Mouse (Mus musculus): Measurements from ENCODE around the gene Dnah10. TPM values are rescaled to one million over a fixed set of nuclear protein-coding genes. Genes with fewer than 3 reads are reported as not detected.
"Not testable (repeated sequence)": the region's sequence is repeated elsewhere in the genome, so short reads cannot be mapped to it uniquely, and the experiment has no call there.

Gene Dnah10
- total RNA-seq (2015) (not detected in 2 replicates), total RNA-seq (2017) (0.04 TPM in 1 of 2 replicates, not detected in the other)

GRCm38 (mm10) chr5:124724997-124725396 lies at the start of gene Dnah10:
Gene Dnah10 (plus strand): TSS chr5:124725085.
- ATAC-seq (ENCODE audit: poor library complexity, severe bottlenecking): no peak

GRCm38 (mm10) chr5:124713741-124714140 lies 11.1 kb upstream of the Dnah10 start:
- ATAC-seq (ENCODE audit: poor library complexity, severe bottlenecking): no peak

GRCm38 (mm10) chr5:124715135-124715534 lies 9.8 kb upstream of the Dnah10 start:
- no peak for ATAC-seq (ENCODE audit: poor library complexity, severe bottlenecking)

- ATAC-seq (ENCODE audit: poor library complexity, severe bottlenecking): no peak
Measured at GRCm38 (mm10) chr5:124717969-124718368, 6.9 kb upstream of the Dnah10 start.

GRCm38 (mm10) chr5:124718396-124718795 lies 6.5 kb upstream of the Dnah10 start:
- no peak for ATAC-seq (ENCODE audit: poor library complexity, severe bottlenecking)

- no peak for ATAC-seq (ENCODE audit: poor library complexity, severe bottlenecking)
Measured at GRCm38 (mm10) chr5:124723125-124723524, 1.8 kb upstream of the Dnah10 start.

- no peak for ATAC-seq (ENCODE audit: poor library complexity, severe bottlenecking)
Measured at GRCm38 (mm10) chr5:124729662-124730206, 4.8 kb downstream of the Dnah10 start.

- no peak for ATAC-seq (ENCODE audit: poor library complexity, severe bottlenecking)
Measured at GRCm38 (mm10) chr5:124733961-124734360, 9.1 kb downstream of the Dnah10 start.

- ATAC-seq (ENCODE audit: poor library complexity, severe bottlenecking): no peak
Measured at GRCm38 (mm10) chr5:124741898-124742599, 17.2 kb downstream of the Dnah10 start.

GRCm38 (mm10) chr5:124743841-124744240 lies 19.0 kb downstream of the Dnah10 start:
- ATAC-seq (ENCODE audit: poor library complexity, severe bottlenecking): no peak

GRCm38 (mm10) chr5:124746220-124746619 lies 21.3 kb downstream of the Dnah10 start:
- ATAC-seq (ENCODE audit: poor library complexity, severe bottlenecking): no peak

- ATAC-seq (ENCODE audit: poor library complexity, severe bottlenecking): no peak
Measured at GRCm38 (mm10) chr5:124748296-124748695, 23.4 kb downstream of the Dnah10 start.

GRCm38 (mm10) chr5:124751656-124752055 lies 26.8 kb downstream of the Dnah10 start:
- no peak for ATAC-seq (ENCODE audit: poor library complexity, severe bottlenecking)

GRCm38 (mm10) chr5:124761011-124761410 lies 36.1 kb downstream of the Dnah10 start:
- no peak for ATAC-seq (ENCODE audit: poor library complexity, severe bottlenecking)

- ATAC-seq (ENCODE audit: poor library complexity, severe bottlenecking): no peak
Measured at GRCm38 (mm10) chr5:124761787-124762186, 36.9 kb downstream of the Dnah10 start.

GRCm38 (mm10) chr5:124774552-124774951 lies 49.7 kb downstream of the Dnah10 start:
- no peak for ATAC-seq (ENCODE audit: poor library complexity, severe bottlenecking)

GRCm38 (mm10) chr5:124776289-124776688 lies 51.4 kb downstream of the Dnah10 start:
- not testable (repeated sequence) for ATAC-seq (ENCODE audit: poor library complexity, severe bottlenecking)

- ATAC-seq (ENCODE audit: poor library complexity, severe bottlenecking): no peak
Measured at GRCm38 (mm10) chr5:124777178-124777709, 52.4 kb downstream of the Dnah10 start.

GRCm38 (mm10) chr5:124779926-124780325 lies 55.0 kb downstream of the Dnah10 start:
- no peak for ATAC-seq (ENCODE audit: poor library complexity, severe bottlenecking)

GRCm38 (mm10) chr5:124781696-124782095 lies 56.8 kb downstream of the Dnah10 start:
- ATAC-seq (ENCODE audit: poor library complexity, severe bottlenecking): no peak

- ATAC-seq (ENCODE audit: poor library complexity, severe bottlenecking): no peak
Measured at GRCm38 (mm10) chr5:124785650-124786049, 60.8 kb downstream of the Dnah10 start.

- no peak for ATAC-seq (ENCODE audit: poor library complexity, severe bottlenecking)
Measured at GRCm38 (mm10) chr5:124792112-124792511, 67.2 kb downstream of the Dnah10 start.
